Mouse (Mus musculus) c-Kit-positive CD71-negative TER-119-negative erythroid progenitor cells, embryonic 14.5 days (primary cell): ENCODE data around the gene Stfa3.
"Not testable (repeated sequence)": the region's sequence is repeated elsewhere in the genome, so short reads cannot be mapped to it uniquely, and the experiment has no call there.

Experiments used
- DNase-seq: peaks from one replicate; pipeline ENCODE4 v3.0.0-alpha.2; 2013; ENCODE audit warnings: low read depth

Gene Stfa3

GRCm38 (mm10) chr16:36455342-36455802, at the start of gene Stfa3:
Gene Stfa3, minus strand, starts transcription at chr16:36455392.
- DNase-seq = no peak

DNA sequence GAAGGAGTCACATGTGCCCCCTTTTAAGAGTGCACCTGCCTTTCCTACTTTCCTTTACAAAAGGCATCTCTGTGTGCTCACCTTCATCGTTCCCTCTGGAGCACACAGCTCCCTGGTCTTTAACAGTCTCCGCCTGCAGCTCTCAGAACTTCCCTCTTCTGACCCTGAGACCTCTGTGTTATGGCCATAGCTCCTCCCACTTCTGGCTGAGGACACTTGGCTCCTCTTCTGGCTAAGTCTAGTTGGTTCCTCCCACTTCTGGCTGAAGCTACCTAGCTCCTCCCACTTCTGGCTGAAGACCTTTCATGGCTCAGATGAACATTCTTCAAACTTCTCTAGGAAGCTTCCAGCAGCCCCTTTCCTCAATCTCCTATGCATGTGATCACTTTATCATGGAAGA, 47.1 kb upstream of the Stfa3 start:
- DNase-seq = no peak

DNA sequence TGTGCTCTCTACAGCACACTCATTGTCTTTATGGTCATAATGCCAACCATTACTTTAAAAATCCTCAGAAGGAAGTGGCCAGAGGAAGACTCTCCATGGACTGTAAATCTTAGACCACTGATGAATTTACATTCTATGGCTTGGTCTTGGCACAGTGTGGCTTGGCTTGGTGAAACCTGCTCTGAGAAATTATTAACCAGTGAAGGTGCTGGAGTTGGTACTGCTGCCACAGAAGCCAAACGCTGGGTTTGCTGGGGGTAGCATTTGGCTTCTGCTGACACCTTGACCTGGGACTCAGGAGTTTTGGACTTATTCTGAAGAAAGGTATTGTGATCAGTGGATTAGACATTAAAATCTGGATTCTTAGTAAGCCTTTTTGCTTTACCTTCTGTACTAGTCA, 37.2 kb upstream of the Stfa3 start:
- DNase-seq = no peak

GRCm38 (mm10) chr16:36476866-36477265, 21.7 kb upstream of the Stfa3 start:
- peak; percentile 53 for DNase-seq

- DNase-seq = no peak
These were observed 20.3 kb upstream of the Stfa3 start for GRCm38 (mm10) chr16:36475530-36475929.

DNA sequence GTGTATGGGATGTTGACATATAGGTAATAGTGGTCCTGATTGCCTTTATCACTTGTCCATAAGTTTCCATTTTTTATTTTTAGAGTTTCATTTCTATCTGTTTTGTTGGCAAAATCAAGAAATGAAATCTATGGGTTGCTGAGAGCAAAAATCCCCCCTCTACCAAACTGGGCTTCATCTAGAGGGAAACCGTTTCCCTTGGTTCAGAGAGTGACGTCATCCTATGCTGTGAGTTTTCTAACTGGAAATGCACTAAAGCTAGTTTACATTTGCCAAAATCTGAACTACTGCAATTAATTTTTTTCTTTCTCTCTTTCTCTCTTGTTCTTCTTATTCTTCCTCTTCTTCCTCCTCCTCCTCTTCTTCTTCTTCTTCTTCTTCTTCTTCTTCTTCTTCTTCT, 19.7 kb upstream of the Stfa3 start:
- DNase-seq = no peak

GRCm38 (mm10) chr16:36473217-36474216, 18.3 kb upstream of the Stfa3 start:
- DNase-seq = no peak

DNA sequence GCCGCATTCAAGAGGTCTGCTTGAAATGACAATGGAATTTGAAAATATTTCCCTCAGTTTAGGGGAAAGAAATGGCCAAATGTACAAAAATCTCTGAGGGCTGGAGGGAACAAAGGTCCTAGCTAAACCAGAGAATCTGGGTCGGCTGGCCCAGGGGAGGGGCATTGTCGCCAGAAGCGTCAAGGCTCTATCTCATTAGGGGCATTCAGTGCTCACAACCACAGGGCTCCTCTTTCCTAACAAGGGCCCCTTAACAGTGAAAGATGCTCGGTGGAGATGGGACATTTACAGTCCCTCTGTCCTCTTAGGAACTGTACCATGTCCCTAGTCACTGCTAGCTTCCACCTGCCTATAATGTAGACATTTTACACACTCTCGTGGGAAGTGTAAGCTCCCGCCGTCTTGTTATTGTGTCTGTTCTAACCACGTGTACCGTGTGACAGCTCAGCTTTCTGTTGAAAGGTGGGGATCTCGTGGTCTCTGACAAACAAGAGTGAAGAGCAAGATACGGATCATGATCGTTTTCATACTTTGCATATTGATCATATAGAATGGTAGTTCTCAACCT, 16.0 kb upstream of the Stfa3 start:
- no peak for DNase-seq

- no peak for DNase-seq
These were observed 14.8 kb upstream of the Stfa3 start for GRCm38 (mm10) chr16:36469955-36470478.

DNA sequence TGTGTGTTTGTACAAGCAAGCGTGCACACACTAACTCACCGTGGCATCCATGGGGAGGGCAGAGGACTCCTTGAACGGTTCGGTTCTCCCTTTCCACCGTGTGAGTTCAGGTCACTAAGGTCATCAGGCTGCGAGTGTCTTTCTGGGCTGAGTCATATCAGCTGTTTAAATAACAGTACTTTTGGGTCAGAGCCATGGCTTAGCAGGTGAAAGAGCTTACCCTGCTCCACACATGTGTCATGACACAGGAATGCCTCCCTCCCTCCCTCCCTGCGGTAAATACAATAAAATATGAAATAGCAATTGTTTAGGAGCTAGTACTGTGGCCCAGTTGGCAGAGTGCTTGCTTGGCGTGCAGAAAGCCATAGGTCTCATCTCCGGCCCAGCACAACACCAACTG, 14.2 kb upstream of the Stfa3 start:
- no peak for DNase-seq

- DNase-seq = no peak
These were observed 13.7 kb upstream of the Stfa3 start for GRCm38 (mm10) chr16:36468862-36469261.

- DNase-seq = no peak
These were observed 12.7 kb upstream of the Stfa3 start for GRCm38 (mm10) chr16:36467936-36468335.

- no peak for DNase-seq
These were observed 10.2 kb upstream of the Stfa3 start for GRCm38 (mm10) chr16:36465436-36465835.

DNA sequence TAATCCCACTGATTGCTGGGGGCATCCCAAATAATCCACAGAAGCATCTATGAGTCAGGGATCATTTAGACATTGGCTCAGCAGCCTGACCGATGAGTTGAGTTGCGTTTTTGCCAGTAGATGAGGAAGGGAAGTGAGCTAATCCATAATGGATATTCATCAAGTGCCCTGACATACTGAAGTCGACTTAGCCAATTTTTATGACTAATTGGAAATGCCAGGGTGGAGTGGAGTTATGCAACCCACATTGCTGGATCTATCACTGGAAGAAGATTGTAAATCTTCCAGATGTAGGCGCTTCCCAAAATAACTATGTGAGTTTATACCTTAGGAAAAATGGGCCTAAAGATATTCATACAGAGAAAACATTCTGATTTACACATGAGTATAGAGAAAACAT, 8.9 kb upstream of the Stfa3 start:
- DNase-seq = no peak

DNA sequence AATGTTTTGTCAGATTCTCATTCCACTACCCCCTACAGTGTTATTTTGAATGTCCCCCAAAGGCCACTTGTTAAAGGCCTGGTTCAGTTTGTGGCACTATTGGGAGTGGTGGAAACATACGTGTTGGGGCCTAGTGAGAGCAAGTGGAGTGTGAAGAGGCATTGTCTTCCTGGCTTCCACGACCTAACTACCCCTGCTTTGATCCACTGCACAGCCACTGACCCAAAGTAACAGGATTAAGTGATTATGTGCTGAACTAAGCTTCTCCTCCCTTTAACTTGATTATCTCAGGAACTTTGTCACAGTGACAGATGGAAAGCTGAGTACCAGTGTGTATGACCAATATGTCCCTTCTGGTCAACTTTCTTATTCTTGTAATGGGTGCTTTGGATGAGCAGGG, 5.2 kb upstream of the Stfa3 start:
- no peak for DNase-seq

GRCm38 (mm10) chr16:36420979-36421378, 34.2 kb downstream of the Stfa3 start:
- not testable (repeated sequence) for DNase-seq

- no peak for DNase-seq
These were observed 46.8 kb downstream of the Stfa3 start, which contains the start of gene Stfa2 for GRCm38 (mm10) chr16:36408357-36408756. Gene Stfa2, minus strand, starts transcription at chr16:36408457.
